Mouse (Mus musculus) midbrain, embryonic 15.5 days (tissue): ENCODE data around the gene Dhtkd1. TPM values are rescaled to one million over a fixed set of nuclear protein-coding genes. Genes with fewer than 3 reads are reported as not detected.

Source experiments
- ATAC-seq: fragments of 200-750 bp; cut with Nextera tagmentation; replicated peaks from 2 replicates; pipeline ENCODE4 v1.8.0; 2017; ENCODE audit warnings: moderate TSS enrichment
- H3K27ac ChIP-seq: fragments of 300-500 bp; sonication (generic); 2 replicates; pipeline ENCODE4 v1.5.1; 2015; ENCODE audit warnings: mild to moderate bottlenecking, inconsistent platforms
- H3K27me3 ChIP-seq: fragments of 300-500 bp; sonication (generic); replicated peaks from 2 replicates; pipeline ENCODE4 v1.6.1; 2015; ENCODE audit warnings: inconsistent platforms
- H3K36me3 ChIP-seq: fragments of 300-500 bp; sonication (generic); replicated peaks from 2 replicates; pipeline ENCODE4 v1.6.1; 2015; ENCODE audit warnings: inconsistent platforms
- H3K4me1 ChIP-seq: fragments of 300-500 bp; sonication (generic); 2 replicates; pipeline ENCODE4 v1.6.1; 2015; ENCODE audit warnings: inconsistent platforms
- H3K4me2 ChIP-seq: fragments of 300-500 bp; sonication (generic); 2 replicates; pipeline ENCODE4 v1.6.1; 2015; ENCODE audit warnings: inconsistent platforms, mild to moderate bottlenecking, moderate library complexity
- H3K4me3 ChIP-seq: fragments of 300-500 bp; sonication (generic); 2 replicates; pipeline ENCODE4 v1.5.1; 2015; ENCODE audit warnings: mild to moderate bottlenecking, inconsistent platforms
- H3K9ac ChIP-seq: fragments of 300-500 bp; sonication (generic); 2 replicates; pipeline ENCODE4 v1.6.1; 2015; ENCODE audit warnings: mild to moderate bottlenecking, inconsistent platforms
- H3K9me3 ChIP-seq: fragments of 300-500 bp; sonication (generic); 2 replicates; pipeline ENCODE4 v1.6.1; 2016; ENCODE audit warnings: inconsistent platforms
- WGBS: fragments of 180-500 bp; shearing (Covaris S2); methylation state at CpG from one replicate; pipeline ENCODE4 v1.1.7; 2015; ENCODE audit warnings: mixed read lengths; 5-methylcytosine and 5-hydroxymethylcytosine counted together
- polyA plus RNA-seq: library from polyadenylated mRNA; unstranded; fragments of >200 nt; fragmentation: Nextera tagmentation; extraction: Ambion mirVana; gene quantifications from 2 replicates; pipeline ENCODE4 v1.2.1, GENCODE M21; 2015

Gene Dhtkd1
- polyA plus RNA-seq, 1 experiment from 2014 or later = 8.4 TPM

DNA sequence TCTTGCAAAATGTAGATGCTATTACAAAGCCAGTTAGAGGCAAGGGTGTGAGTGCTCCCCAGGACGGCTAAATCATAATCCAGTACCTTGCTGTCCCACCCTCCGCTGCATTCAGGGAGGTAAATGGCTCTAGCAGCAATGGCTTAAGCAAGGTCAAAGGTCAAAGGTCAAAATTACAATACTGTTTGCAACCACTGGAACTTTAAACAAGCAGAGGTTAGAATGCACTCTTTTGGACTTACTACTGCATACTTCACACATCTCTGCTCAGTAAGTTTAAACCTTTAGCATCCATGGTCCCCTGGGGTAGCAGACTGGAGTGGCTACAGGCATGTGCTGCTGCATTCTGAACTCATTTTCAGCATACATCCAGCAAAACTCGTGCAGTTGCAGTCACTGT, 65.1 kb downstream of the Dhtkd1 start:
- Histone ChIP-seq H3K4me1 (no peaks in the 10 kb centered on the region), H3K4me3 (no peak overlapping the region), H3K9me3 (no peaks in the 10 kb centered on the region), H3K27ac (no peak overlapping the region), H3K9ac (no peak overlapping the region), H3K27me3 (no peaks in the 10 kb centered on the region), H3K4me2 (no peak overlapping the region), H3K36me3 (peaks cover 47% of the 10 kb centered on the region)
- ATAC-seq = no peak
- 74% methylated on average over 3 of the region's 3 CpGs for WGBS

DNA sequence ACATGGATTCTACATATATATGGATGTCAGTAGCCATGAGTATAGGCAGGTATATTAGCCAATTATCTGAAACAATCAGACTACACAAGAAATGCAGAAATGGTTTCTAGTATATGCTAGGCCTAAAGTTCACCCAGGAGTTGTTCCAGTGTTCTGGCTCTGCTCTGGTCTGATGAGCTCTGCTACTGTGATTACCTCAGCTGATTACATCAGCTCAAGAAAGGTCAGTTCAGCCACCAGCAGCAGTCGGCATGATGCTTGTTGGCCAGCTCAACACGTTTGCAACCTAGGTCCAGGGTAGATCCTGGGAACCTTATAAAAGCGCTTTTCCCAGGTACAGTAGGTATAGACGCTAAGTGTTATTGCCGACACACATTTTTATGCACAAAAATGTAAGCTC, 72.8 kb downstream of the Dhtkd1 start:
- no peak overlapping the region for H3K9ac ChIP-seq
- no peaks in the 10 kb centered on the region for H3K4me1 ChIP-seq
- no peak overlapping the region for H3K4me3 ChIP-seq
- no peak overlapping the region for H3K27ac ChIP-seq
- no peaks in the 10 kb centered on the region for H3K27me3 ChIP-seq
- peaks cover 37% of the 10 kb centered on the region for H3K36me3 ChIP-seq
- no peak for ATAC-seq
- no peak overlapping the region for H3K4me2 ChIP-seq
- no peaks in the 10 kb centered on the region for H3K9me3 ChIP-seq
- WGBS = 89% methylated on average over 5 of the region's 5 CpGs

DNA sequence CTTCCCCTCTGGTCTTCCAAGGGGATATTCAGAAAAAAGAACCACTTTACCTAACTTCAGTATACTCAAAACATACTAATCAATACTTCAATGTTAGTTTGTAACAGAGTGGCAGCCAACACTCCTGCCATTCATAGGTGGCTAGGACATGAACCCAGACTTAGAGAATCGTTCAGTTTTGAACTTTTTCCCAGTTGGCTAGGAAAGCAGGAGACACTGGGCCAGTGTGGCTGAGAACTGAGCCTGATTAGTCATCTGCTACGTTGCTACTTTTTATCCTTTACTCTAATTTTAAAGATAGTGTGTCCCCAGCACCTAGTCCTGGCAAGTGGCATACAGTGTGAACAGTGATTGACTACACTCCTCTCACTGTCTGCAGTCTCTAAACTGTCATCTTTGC, 74.9 kb downstream of the Dhtkd1 start:
- Histone ChIP-seq H3K4me2 (no peak overlapping the region), H3K9me3 (no peaks in the 10 kb centered on the region), H3K36me3 (peaks cover 23% of the 10 kb centered on the region), H3K27ac (no peak overlapping the region), H3K4me3 (no peak overlapping the region), H3K4me1 (no peaks in the 10 kb centered on the region), H3K27me3 (no peaks in the 10 kb centered on the region), H3K9ac (no peak overlapping the region)
- ATAC-seq = no peak
- WGBS = 90% methylated on average over 2 of the region's 2 CpGs

DNA sequence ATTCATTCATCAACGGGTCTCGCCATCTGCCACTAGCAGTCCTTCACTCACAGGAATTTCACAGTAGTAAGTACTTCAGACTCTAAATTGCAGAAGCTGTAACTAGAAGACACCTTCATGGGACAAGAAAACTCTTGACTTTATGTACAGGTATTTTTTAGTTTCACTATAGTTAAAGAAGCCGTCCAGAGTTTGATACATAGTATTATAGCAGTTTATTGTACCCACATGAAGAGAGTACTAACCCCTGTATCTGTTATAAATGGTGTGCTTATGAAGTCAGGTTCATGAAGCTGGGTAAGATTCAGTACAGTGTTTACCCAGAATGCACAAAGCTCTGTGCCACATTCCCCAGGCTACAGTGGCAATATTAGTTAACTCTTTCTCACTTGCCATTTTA, 79.8 kb downstream of the Dhtkd1 start, which contains the start of gene Gm13199:
Gene Gm13199 (minus strand): TSS at position 101 of the 400 bp plus-strand sequence.
- H3K9ac ChIP-seq = no peak within 1 kb of the TSS
- H3K4me3 ChIP-seq = no peak within 1 kb of the TSS
- 93% methylated on average over 3 of the region's 3 CpGs for WGBS
- no peaks in the 10 kb centered on the region for H3K27me3 ChIP-seq
- peaks cover 18% of the 10 kb centered on the region for H3K36me3 ChIP-seq
- no peaks in the 10 kb centered on the region for H3K9me3 ChIP-seq
- H3K4me2 ChIP-seq = no peak within 1 kb of the TSS
- no peak for ATAC-seq
- H3K27ac ChIP-seq = no peak within 1 kb of the TSS
- H3K4me1 ChIP-seq = no peaks in the 10 kb centered on the region

DNA sequence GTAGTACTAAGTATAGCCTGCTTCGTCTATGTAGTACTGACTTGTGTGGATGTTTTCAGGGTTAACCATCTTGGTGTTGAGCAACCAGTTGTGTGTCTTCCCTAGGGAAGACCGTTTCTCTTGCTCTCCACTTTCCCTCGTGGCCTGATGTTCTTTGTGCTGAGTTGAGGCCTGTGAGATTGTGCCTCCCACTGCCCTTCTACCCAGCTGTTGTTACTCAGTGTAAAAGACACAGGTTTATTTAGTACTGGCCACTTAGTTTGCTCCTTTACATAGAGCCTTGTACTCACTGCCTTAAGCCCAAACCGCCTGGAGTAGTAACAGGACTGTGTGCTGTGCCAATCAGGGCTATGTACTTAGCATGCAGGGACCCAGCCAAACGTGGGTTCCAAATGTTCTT, 90.7 kb downstream of the Dhtkd1 start:
- Histone ChIP-seq H3K4me1 (no peaks in the 10 kb centered on the region), H3K9ac (no peak overlapping the region), H3K4me3 (no peak overlapping the region), H3K4me2 (no peak overlapping the region), H3K27ac (no peak overlapping the region), H3K27me3 (no peaks in the 10 kb centered on the region), H3K9me3 (no peaks in the 10 kb centered on the region), H3K36me3 (0 out of 2 replicates have a peak, but pooled peaks cover under 1% of the 10 kb centered on the region)
- 85% methylated on average over 5 of the region's 5 CpGs for WGBS
- no peak for ATAC-seq

DNA sequence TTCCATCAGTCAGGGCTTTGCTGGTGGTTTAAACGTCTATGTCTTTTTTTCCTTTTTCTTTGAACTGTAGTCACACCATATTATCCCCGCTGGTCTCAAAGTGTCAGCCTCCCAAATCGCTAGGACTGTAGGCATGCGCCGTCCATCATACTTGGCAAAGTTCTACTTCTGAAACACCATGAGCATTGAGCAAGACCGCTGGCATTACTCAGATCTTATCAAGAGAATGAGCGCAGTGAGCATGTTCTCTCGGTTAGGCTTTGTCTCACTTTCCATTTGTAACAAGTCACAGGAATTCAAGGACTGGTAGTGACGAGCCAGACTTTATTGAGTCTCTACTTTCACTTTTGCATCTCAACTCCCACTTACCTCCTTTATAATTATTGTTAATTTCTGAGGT, 91.5 kb downstream of the Dhtkd1 start:
- Histone ChIP-seq H3K9ac (no peak overlapping the region), H3K27me3 (no peaks in the 10 kb centered on the region), H3K4me2 (no peak overlapping the region), H3K36me3 (no peaks in the 10 kb centered on the region), H3K27ac (no peak overlapping the region), H3K4me3 (no peak overlapping the region), H3K9me3 (no peaks in the 10 kb centered on the region), H3K4me1 (peaks cover 7% of the 10 kb centered on the region)
- ATAC-seq = no peak
- 92% methylated on average over 9 of the region's 9 CpGs for WGBS

Other genes starting within 250 kb of the Dhtkd1 start
- 6.3 and 6.7 TPM in 2 replicates for gene Camk1d, start 228.3 kb downstream of the Dhtkd1 start, polyA plus RNA-seq
- gene Nudt5, start 97.8 kb downstream of the Dhtkd1 start, polyA plus RNA-seq = 21.2 and 22.0 TPM in 2 replicates
- 289 and 293 TPM in 2 replicates for gene Cdc123, start 97.6 kb downstream of the Dhtkd1 start, polyA plus RNA-seq
- 1.1 and 1.4 TPM in 2 replicates for gene Gm13199, start 79.9 kb downstream of the Dhtkd1 start, polyA plus RNA-seq
- gene Sec61a2, start 47.4 kb downstream of the Dhtkd1 start, polyA plus RNA-seq = 110 and 114 TPM in 2 replicates
- gene Upf2, start 8.7 kb upstream of the Dhtkd1 start, polyA plus RNA-seq = 8.3 and 8.8 TPM in 2 replicates
- 6.3 and 6.8 TPM in 2 replicates for gene Proser2, start 187.4 kb upstream of the Dhtkd1 start, polyA plus RNA-seq